Mouse (Mus musculus) bone marrow macrophage, adult 2 months (primary cell): ENCODE results near the gene Mcm10.

ENCODE experiments used
- CTCF ChIP-seq: IDR thresholded peaks from 2 replicates; pipeline ENCODE4 v1.5.1; 2012; ENCODE audit warnings: low read depth, mild to moderate bottlenecking, low read length, moderate library complexity
- POLR2A ChIP-seq: IDR thresholded peaks from 2 replicates; pipeline ENCODE4 v1.6.1; 2012; ENCODE audit warnings: mild to moderate bottlenecking, low read depth, low read length, borderline replicate concordance

DNA sequence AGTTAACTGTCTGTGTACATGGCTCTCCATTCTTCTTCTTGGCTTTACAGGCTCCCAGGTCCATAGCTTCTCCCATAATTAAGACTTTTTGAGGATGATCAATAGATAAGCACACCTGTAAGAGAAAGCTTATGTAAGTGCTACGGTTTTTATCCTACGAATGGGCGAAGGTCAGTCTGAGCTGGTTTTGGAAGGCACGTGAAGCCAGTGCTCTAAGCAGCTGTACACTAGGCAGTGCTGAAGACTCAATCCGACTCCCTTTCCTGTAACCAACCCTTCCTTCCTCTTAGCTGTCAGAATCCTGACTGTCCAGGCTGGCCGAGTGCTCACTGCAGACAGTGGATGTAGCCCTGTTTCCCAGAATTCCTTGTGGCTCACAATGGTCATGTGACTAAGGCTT, 11.3 kb downstream of the Mcm10 start:
- TF ChIP-seq POLR2A (no peak), CTCF (no peak)
